Mouse (Mus musculus) adrenal gland, adult 2 months (tissue): ENCODE data around the gene Col4a3bp. TPM values are rescaled to one million over a fixed set of nuclear protein-coding genes. Genes with fewer than 3 reads are reported as not detected.

Source experiments
- polyA plus RNA-seq: library from polyadenylated mRNA; depleted of rRNA; stranded (reverse); fragments of >200 nt; gene quantifications from 2 replicates; pipeline ENCODE4 v1.2.3, GENCODE M21; 2012; rRNA removed
- total RNA-seq, 2 experiments: library from RNA; stranded (reverse); gene quantifications; 2 replicates each; pipeline ENCODE4 v1.2.3; 2021

The Col4a3bp gene
- total and polyA plus RNA-seq, 3 experiments: 45.3 to 93.8 (median 60.0) TPM

Other genes starting within 250 kb of the Col4a3bp start
- 10 to 100 TPM; 10.2 to 15.5 TPM for gene Poc5, start 154.3 kb upstream of the Col4a3bp start, total RNA-seq
- gene Poc5, start 154.3 kb upstream of the Col4a3bp start, polyA plus RNA-seq: 3.0 and 3.6 TPM in 2 replicates
- under 1 TPM; 0.52 to 0.81 TPM for gene Ankdd1b, start 71.4 kb upstream of the Col4a3bp start, total RNA-seq
- 0.37 and 0.92 TPM in 2 replicates for gene Ankdd1b, start 71.4 kb upstream of the Col4a3bp start, polyA plus RNA-seq
- not detected for gene Gm17622, start 51.9 kb upstream of the Col4a3bp start, total RNA-seq
- not detected in 2 replicates for gene Gm17622, start 51.9 kb upstream of the Col4a3bp start, polyA plus RNA-seq
- gene Polk, start within 50 bp of the Col4a3bp start, total RNA-seq: 10 to 100 TPM; 21.8 to 28.5 TPM
- 2.4 and 2.8 TPM in 2 replicates for gene Polk, start within 50 bp of the Col4a3bp start, polyA plus RNA-seq
- gene Hmgcr, start 128.3 kb downstream of the Col4a3bp start, total RNA-seq: 100 to 1,000 TPM in 1 of 2 experiments, 10 to 100 TPM in 1; 33.6 to 276 TPM
- 16.3 and 40.0 TPM in 2 replicates for gene Hmgcr, start 128.3 kb downstream of the Col4a3bp start, polyA plus RNA-seq
- under 1 TPM in 1 of 2 experiments, not detected in 1; 0.17 TPM for gene Ankrd31, start 205.7 kb downstream of the Col4a3bp start, total RNA-seq
- gene Ankrd31, start 205.7 kb downstream of the Col4a3bp start, polyA plus RNA-seq: not detected in 2 replicates